Mouse (Mus musculus) olfactory bulb, adult 2 months (tissue): Measurements from ENCODE around the gene Lrch2.

Experiments
- CTCF ChIP-seq: fragments of 200-500 bp; IDR thresholded peaks from 2 replicates; pipeline ENCODE4 v1.5.1; 2012; ENCODE audit warnings: low read depth, mild to moderate bottlenecking, low read length, moderate library complexity; ENCODE audit not compliant: insufficient read depth
- POLR2A ChIP-seq: fragments of 200-500 bp; IDR thresholded peaks from 2 replicates; pipeline ENCODE4 v1.6.1; 2012; ENCODE audit warnings: mild to moderate bottlenecking, low read depth, low read length, moderate library complexity; ENCODE audit not compliant: insufficient read depth

DNA sequence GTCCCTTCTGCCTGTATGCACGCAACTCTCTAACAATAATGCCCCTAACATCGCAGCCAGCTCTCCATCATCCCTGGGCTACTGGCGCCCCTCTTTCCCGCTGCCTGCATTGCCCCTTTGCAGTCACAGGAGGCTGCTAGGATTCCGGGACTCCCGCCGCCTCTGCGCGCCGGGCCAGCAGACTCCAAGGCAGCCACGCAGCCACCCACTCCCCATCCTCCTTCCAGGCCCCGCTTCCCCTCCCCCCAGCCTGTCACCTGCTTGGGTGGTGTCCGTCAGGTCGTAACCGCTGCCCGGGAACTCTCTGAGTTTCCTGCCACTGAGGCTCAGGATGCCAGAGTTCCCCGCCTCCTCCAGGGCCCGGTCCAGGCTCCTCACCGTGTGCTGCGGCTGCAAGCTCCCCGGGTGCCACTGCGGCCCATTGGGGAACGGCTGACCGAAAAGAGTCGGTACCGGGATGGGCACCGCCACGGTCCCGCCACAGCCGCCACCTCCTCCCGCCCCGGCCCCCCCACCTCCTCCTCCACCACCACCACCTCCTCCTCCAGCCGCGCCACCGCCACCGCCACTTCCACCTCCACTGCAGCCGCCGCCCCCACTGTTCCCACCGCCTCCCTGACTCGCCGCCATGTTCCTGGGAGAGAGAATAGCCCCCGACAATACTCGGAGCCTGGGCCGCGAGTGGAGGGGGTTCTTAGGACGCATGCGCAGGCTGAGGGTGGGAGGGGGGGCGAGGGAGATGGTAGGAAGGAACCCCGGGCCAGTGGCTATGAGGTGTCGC, at the start of gene Lrch2:
- no peak for TF ChIP-seq CTCF
- peak; percentile 40; the same call in 1 of the 2 replicates for TF ChIP-seq POLR2A
